Mouse (Mus musculus) G1E (cell line): ENCODE data around the gene Pth1r. TPM values are rescaled to one million over a fixed set of nuclear protein-coding genes. Genes with fewer than 3 reads are reported as not detected.

Source experiments
- ATAC-seq: 2 replicates; pipeline ENCODE4 v1.8.0; 2016; ENCODE audit warnings: mild to moderate bottlenecking; ENCODE audit not compliant: insufficient number of reproducible peaks, poor library complexity, low FRiP score, severe bottlenecking; ENCODE audit errors: extremely low read depth
- DNase-seq: peaks from one replicate; pipeline ENCODE4 v3.0.0; 2012; ENCODE audit warnings: low spot score
- H3K27me3 ChIP-seq: 2 replicates; pipeline ENCODE4 v1.6.1; 2012; ENCODE audit warnings: mild to moderate bottlenecking, low read length, inconsistent platforms; ENCODE audit not compliant: insufficient read depth
- H3K36me3 ChIP-seq: replicated peaks from 2 replicates; pipeline ENCODE3; 2012; ENCODE audit warnings: mild to moderate bottlenecking, inconsistent platforms
- H3K4me1 ChIP-seq: 2 replicates; pipeline ENCODE4 v1.6.1; 2012; ENCODE audit warnings: low read depth, low read length, inconsistent platforms, mixed read lengths; ENCODE audit not compliant: insufficient read depth
- H3K4me3 ChIP-seq: 2 replicates; pipeline ENCODE4 v1.5.1; 2012; ENCODE audit warnings: low read depth, mild to moderate bottlenecking, inconsistent platforms, low read length, moderate library complexity, mixed read lengths
- H3K9me3 ChIP-seq: replicated peaks from 2 replicates; pipeline ENCODE4 v1.6.1; 2012; ENCODE audit warnings: inconsistent platforms
- CTCF ChIP-seq: IDR thresholded peaks from 2 replicates; pipeline ENCODE4 v1.5.1; 2012; ENCODE audit warnings: low read depth, low read length, inconsistent platforms, mixed read lengths
- GATA1 ChIP-seq: IDR thresholded peaks from 2 replicates; pipeline ENCODE4 v1.6.1; 2012; ENCODE audit warnings: borderline replicate concordance, low read length, inconsistent platforms, mixed read lengths
- GATA2 ChIP-seq: IDR thresholded peaks from 2 replicates; pipeline ENCODE4 v1.6.1; 2012; ENCODE audit warnings: low read depth, low read length, inconsistent platforms, borderline replicate concordance
- POLR2AphosphoS5 ChIP-seq: IDR thresholded peaks from 2 replicates; pipeline ENCODE4 v1.6.1; 2012; ENCODE audit warnings: low read depth, low read length, inconsistent platforms; ENCODE audit not compliant: insufficient replicate concordance
- TAL1 ChIP-seq: conservative IDR thresholded peaks from 2 replicates; pipeline ENCODE4 v1.6.1; 2012; ENCODE audit warnings: low read depth, low read length, inconsistent platforms, mixed read lengths
- polyA plus RNA-seq: library from polyadenylated mRNA; stranded (reverse); fragments of >175 nt; gene quantifications from 2 replicates; pipeline ENCODE4 v1.2.3, GENCODE M21; 2012
- total RNA-seq, 2 experiments: library from RNA; stranded (forward) in 1 of 2; stranded (reverse) in 1 of 2; fragments of 200-1000 nt in 1 of 2; fragments of >200 nt in 1 of 2; fragmentation: Nextera tagmentation in 1 of 2; gene quantifications; 2 replicates each; pipeline ENCODE4 v1.2.3; 2014 to 2017

Gene Pth1r
- total and polyA plus RNA-seq, 3 experiments: 0.03 TPM; not detected in 2

DNA sequence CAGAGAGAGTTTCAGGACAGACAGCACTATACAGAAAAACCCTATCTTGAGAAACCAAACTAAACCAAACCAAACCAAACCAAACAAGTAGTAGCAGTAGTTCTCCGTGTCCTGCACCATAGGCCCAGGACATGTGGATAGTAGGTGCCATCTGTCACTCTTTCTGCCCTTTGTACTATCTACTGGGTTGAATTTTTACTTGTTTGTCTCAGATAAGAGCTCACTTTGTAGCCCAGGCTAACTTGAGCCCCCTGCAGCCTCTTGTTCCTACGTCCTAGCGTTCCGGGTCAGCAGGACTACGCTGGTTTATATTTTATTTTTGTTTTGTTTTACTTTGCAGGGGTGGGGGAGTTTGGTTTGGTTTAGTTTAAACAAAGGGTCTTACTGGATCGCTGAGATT, 43.0 kb downstream of the Pth1r start:
- no peak overlapping the region for H3K4me3 ChIP-seq

DNA sequence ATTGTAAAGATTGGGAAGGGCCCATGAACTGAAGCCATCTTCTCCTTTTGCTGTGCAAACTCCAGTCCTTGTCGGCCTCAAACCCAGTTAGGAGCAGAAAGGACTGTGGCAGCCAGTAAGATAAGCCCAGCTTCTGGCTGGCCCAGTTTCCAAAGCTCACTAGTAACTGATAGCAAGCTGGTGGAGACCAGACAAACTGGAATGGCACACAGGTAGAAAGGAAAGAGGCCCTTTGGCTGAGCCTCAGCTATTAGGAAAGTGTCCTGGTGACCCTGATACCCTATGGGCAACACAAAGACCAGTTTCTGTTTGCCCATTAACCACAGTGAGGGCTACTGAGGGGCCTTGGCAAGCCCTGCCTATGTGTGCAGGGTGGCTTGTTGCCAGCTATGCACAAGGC, 44.1 kb downstream of the Pth1r start:
- Histone ChIP-seq H3K4me3 (no peak overlapping the region), H3K27me3 (no peaks in the 10 kb centered on the region), H3K36me3 (peaks cover 86% of the 10 kb centered on the region), H3K4me1 (peaks cover 55% of the 10 kb centered on the region), H3K9me3 (no peaks in the 10 kb centered on the region)
- no peak for TF ChIP-seq GATA2
- TF ChIP-seq TAL1: no peak
- TF ChIP-seq POLR2AphosphoS5: no peak
- TF ChIP-seq CTCF: no peak
- no peak for TF ChIP-seq GATA1
- ATAC-seq (no peak), DNase-seq (no peak)

More for the DNA sequence above, 43.0 kb downstream of the Pth1r start:
- H3K36me3 ChIP-seq: peaks cover 91% of the 10 kb centered on the region
- ATAC-seq (no peak), DNase-seq (no peak)
- H3K9me3 ChIP-seq: no peaks in the 10 kb centered on the region
- peaks cover 58% of the 10 kb centered on the region for H3K4me1 ChIP-seq
- TF ChIP-seq GATA1: no peak
- no peaks in the 10 kb centered on the region for H3K27me3 ChIP-seq

DNA sequence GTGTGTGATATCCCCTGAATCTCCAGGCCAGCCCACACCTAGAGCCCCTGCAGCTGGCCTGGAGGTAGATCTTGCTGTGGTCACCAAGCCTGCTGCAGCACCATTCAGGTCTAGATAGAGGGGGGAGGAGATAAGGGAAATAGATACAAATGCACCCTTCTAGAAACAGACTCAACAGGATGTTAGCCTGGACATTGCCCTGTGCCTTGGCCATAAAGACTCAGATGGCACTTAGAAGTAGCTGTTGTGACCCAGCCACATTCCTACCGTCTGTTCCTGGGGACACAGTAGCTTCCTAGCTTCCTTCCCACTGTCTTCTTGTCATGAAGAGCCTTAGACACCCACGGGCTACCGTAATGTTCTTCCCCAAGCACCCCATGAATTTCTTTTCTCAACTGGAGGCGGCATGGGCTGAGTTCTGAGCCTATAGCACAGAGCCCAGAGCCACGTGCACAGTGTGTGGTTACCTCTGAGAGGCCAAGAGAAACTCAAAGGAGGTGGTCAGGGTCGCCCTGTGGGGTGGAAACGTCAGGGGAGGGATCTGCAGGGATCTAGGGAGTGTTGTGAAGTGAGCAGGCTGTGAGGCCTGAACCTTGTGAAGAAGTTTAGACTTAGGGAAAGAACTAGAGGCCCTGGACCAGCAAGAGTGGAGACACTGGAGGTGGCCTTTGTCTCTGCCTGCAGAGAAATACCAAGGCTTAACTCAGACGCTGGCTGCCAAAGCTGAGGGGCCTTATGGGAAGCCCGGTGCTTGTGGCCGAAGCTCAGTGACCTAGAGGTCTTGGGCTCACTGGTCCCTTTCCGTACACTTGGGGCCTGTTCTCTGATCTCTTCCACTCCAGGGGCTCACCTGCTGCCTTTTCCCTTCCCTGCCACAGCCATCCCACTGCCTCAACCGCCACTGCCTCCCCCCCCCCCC, 45.6 kb downstream of the Pth1r start:
- H3K36me3 ChIP-seq: peaks cover 86% of the 10 kb centered on the region
- ATAC-seq (no peak), DNase-seq (no peak)
- no peaks in the 10 kb centered on the region for H3K9me3 ChIP-seq
- no peak overlapping the region for H3K4me3 ChIP-seq
- TF ChIP-seq TAL1: no peak
- TF ChIP-seq POLR2AphosphoS5: no peak
- TF ChIP-seq GATA1: no peak
- no peak for TF ChIP-seq GATA2
- no peak for TF ChIP-seq CTCF
- H3K4me1 ChIP-seq: peaks cover 60% of the 10 kb centered on the region
- H3K27me3 ChIP-seq: no peaks in the 10 kb centered on the region

DNA sequence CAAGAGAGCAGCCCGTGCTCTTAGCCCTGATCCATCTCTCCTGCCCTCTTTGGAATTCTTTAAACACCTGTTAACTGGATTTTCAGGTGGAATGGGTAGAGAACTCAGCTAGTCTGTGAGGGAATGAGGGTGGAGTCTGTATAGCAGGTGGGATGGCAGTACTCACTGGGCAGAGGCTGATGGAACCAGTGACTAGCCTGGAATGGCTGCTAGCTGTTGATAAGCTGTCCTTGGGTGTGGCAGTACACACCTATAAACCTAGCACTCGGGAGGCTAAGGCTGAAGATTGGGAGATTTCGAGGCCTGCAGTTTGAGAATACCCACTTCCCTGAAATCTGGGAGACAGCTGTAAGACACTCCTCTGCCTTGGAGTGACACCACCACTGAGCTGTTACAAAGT, 47.4 kb downstream of the Pth1r start:
- Histone ChIP-seq H3K27me3 (no peaks in the 10 kb centered on the region), H3K36me3 (peaks cover 91% of the 10 kb centered on the region), H3K4me1 (peaks cover 57% of the 10 kb centered on the region), H3K4me3 (peak overlapping the region; percentile 17; the same call in 1 of the 2 replicates), H3K9me3 (no peaks in the 10 kb centered on the region)
- DNase-seq (no peak), ATAC-seq (peak; percentile 55; the same call in 1 of the 2 replicates)
- TF ChIP-seq CTCF (no peak), POLR2AphosphoS5 (no peak), TAL1 (0 out of 2 replicates have a peak, but pooled peaks have one; percentile 44)

DNA sequence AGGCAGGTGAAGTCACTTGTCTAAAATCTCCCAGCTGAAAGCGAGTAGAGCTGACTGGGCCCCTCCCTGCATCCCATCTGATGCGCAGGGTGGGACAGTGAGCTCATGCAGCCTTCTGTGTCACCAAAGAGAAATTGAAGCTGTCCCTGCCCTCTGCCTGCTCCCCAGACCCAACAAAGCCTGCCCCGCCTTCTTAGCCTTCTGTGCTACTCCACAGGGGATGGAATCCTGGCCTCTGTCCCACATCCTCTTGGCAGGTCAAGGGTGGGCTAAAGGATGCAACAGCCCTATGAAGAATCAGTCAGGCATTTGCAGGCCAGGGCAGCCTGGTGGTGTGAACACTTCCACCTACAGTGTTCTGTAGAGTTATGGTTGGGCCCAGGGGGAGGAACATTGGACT, 49.5 kb downstream of the Pth1r start:
- Histone ChIP-seq H3K27me3 (no peaks in the 10 kb centered on the region), H3K9me3 (no peaks in the 10 kb centered on the region), H3K4me1 (peaks cover 54% of the 10 kb centered on the region), H3K4me3 (no peak overlapping the region), H3K36me3 (peaks cover 91% of the 10 kb centered on the region)
- no peak for ATAC-seq
- DNase-seq: no peak
- TF ChIP-seq CTCF (no peak), GATA2 (no peak), POLR2AphosphoS5 (no peak), GATA1 (no peak), TAL1 (no peak)

DNA sequence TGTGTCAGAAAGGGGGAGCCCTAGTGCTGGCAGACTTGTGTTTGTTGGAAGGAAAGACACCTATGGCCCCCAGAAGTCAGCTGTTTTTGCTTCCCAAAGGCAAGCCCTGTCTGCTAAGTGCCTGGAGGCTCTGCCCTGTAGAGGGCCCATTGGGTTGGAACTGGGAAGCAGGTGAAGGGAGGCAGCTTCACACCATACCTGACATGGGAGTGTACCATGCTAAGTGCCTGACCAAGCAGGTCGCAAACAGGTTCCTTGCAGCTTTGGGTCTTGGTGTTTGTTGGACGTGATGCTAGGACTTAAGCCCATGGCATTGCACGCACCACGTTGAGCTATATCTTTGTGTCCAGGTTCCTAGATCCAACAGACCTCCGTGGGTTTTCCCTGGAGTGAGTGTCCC, 50.5 kb downstream of the Pth1r start:
- no peak overlapping the region for H3K4me3 ChIP-seq
- H3K36me3 ChIP-seq: peaks cover 91% of the 10 kb centered on the region
- H3K4me1 ChIP-seq: peaks cover 52% of the 10 kb centered on the region
- no peak for ATAC-seq
- no peaks in the 10 kb centered on the region for H3K27me3 ChIP-seq
- H3K9me3 ChIP-seq: no peaks in the 10 kb centered on the region
- TF ChIP-seq CTCF (no peak), POLR2AphosphoS5 (no peak), TAL1 (no peak), GATA1 (no peak), GATA2 (no peak)
- DNase-seq: no peak
